Mouse (Mus musculus): ENCODE results near the gene Ppif.

Ppif gene

GRCm38 (mm10) chr14:25736589-25736988 is 42.6 kb downstream of the Ppif start:
- DNase-seq (ENCODE audit: low spot score in 2 of 2): peak; percentile 75 to 76

- no peak for DNase-seq (ENCODE audit: low spot score in 2 of 2)
These were observed 44.6 kb downstream of the Ppif start for GRCm38 (mm10) chr14:25738591-25739001.

GRCm38 (mm10) chr14:25739957-25740565 is 46.1 kb downstream of the Ppif start:
- DNase-seq (ENCODE audit: low spot score in 2 of 2): peak; percentile 39 to 60

- DNase-seq (ENCODE audit: low spot score in 2 of 2): no peak
These were observed 47.3 kb downstream of the Ppif start for GRCm38 (mm10) chr14:25741211-25741610.

- DNase-seq (ENCODE audit: low spot score in 2 of 2): no peak
These were observed 48.0 kb downstream of the Ppif start for GRCm38 (mm10) chr14:25741840-25742367.

GRCm38 (mm10) chr14:25742943-25743342 is 49.0 kb downstream of the Ppif start:
- DNase-seq (ENCODE audit: low spot score in 2 of 2): no peak

- no peak for DNase-seq (ENCODE audit: low spot score in 2 of 2)
These were observed 51.6 kb downstream of the Ppif start for GRCm38 (mm10) chr14:25745365-25746184.

- no peak for DNase-seq (ENCODE audit: low spot score in 2 of 2)
These were observed 52.4 kb downstream of the Ppif start for GRCm38 (mm10) chr14:25746371-25746770.

GRCm38 (mm10) chr14:25746971-25747945 is 53.3 kb downstream of the Ppif start:
- no peak for DNase-seq (ENCODE audit: low spot score in 2 of 2)

- no peak for DNase-seq (ENCODE audit: low spot score in 2 of 2)
These were observed 54.2 kb downstream of the Ppif start for GRCm38 (mm10) chr14:25747996-25748756.

GRCm38 (mm10) chr14:25749143-25749909 is 55.4 kb downstream of the Ppif start:
- DNase-seq (ENCODE audit: low spot score in 2 of 2): no peak

Measured in right cerebral cortex, adult 2 months (tissue).